ENCODE assay signal across 13 mouse cellular contexts in the genomic region with DNA sequence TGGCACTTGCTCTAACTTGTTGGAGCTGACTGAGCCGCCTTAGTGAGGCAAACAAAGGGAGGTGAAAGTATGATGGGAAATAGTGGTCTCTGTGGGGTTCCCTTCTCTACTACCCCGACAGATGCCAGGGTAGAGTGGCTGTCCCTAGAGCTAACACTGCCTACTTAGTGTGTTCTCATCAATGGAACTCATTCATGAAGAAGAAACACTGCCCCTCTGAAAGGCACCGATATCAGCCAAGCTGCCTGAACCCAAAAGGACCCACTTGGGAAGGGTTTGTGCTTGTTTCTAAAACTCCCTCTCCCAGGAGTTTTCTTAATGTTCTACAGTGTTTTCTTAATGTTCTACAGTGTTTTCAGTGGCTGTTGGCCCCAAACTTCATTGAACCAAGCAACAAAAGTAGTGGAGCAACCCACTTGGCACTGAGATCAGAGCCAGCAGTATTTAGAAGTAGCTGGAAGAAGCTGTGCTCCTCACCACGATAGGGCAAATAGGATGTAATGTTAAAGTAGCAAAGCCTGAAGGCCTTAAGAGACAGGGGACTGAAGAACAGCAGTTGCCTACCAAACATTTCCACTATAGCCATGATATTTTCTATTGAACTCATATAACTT. TPM values are rescaled to one million over a fixed set of nuclear protein-coding genes. Genes with fewer than 3 reads are reported as not detected.
DNase-seq lines count a peak whose midpoint lies in the region; ATAC-seq and TF ChIP-seq lines count a peak whose summit lies in the region.
"Had no signal": no experiment of that assay in that cellular context is flagged by ENCODE, and none has a peak within 500 bp of the region (broad histone marks: within the 10 kb centered on the region; RNA-seq: fewer than 3 reads in every experiment).

No protein-coding gene starts in this region.

- no peak for TF ChIP-seq CTCF in hindbrain, postnatal 0 days (IDR thresholded peaks at IDR 0.05; ENCODE audit: low read depth)

- no peak overlapping the region for H3K4me3 ChIP-seq in hindbrain, embryonic 14.5 days (replicated peaks; ENCODE audit: low read length)
- H3K4me3 ChIP-seq in hindbrain, embryonic 12.5 days: no peak overlapping the region
- no peak overlapping the region for H3K4me3 ChIP-seq in midbrain, embryonic 15.5 days
- H3K4me3 ChIP-seq in midbrain, embryonic 13.5 days (replicated peaks): no peak overlapping the region
- H3K4me3 ChIP-seq in hindbrain, postnatal 0 days (ENCODE audit: low read length): no peak overlapping the region
- H3K4me3 ChIP-seq: gastrocnemius, adult 2 months; intestine, embryonic 15.5 days; limb, embryonic 13.5 days had no signal

- no peak overlapping the region for H3K9ac ChIP-seq in hindbrain, embryonic 14.5 days
- H3K9ac ChIP-seq in hindbrain, embryonic 12.5 days: no peak overlapping the region
- H3K9ac ChIP-seq in midbrain, embryonic 15.5 days: no peak overlapping the region
- H3K9ac ChIP-seq in midbrain, embryonic 13.5 days (replicated peaks): no peak overlapping the region
- no peak overlapping the region for H3K9ac ChIP-seq in hindbrain, postnatal 0 days (replicated peaks; ENCODE audit: low read length)
- H3K9ac ChIP-seq: intestine, embryonic 15.5 days; limb, embryonic 13.5 days had no signal

- no peaks in the 10 kb centered on the region for H3K27me3 ChIP-seq in hindbrain, embryonic 14.5 days (ENCODE audit: control insufficient read depth, insufficient read depth, low read length)
- H3K27me3 ChIP-seq in hindbrain, embryonic 12.5 days: no peaks in the 10 kb centered on the region
- no peaks in the 10 kb centered on the region for H3K27me3 ChIP-seq in midbrain, embryonic 15.5 days (replicated peaks)
- H3K27me3 ChIP-seq in midbrain, embryonic 13.5 days: no peaks in the 10 kb centered on the region
- H3K27me3 ChIP-seq in hindbrain, postnatal 0 days (ENCODE audit: insufficient read depth, low read length): no peaks in the 10 kb centered on the region
- H3K27me3 ChIP-seq: intestine, embryonic 15.5 days; limb, embryonic 13.5 days had no signal

- WGBS in hindbrain, embryonic 14.5 days: 65% methylated on average over 4 of the region's 4 CpGs
- 66% methylated on average over 4 of the region's 4 CpGs for WGBS in hindbrain, embryonic 12.5 days
- 62% methylated on average over 4 of the region's 4 CpGs for WGBS in midbrain, embryonic 15.5 days
- WGBS in midbrain, embryonic 13.5 days: 79% methylated on average over 4 of the region's 4 CpGs
- 48% methylated on average over 4 of the region's 4 CpGs for WGBS in hindbrain, postnatal 0 days

- H3K4me2 ChIP-seq in hindbrain, embryonic 14.5 days (replicated peaks): no peak overlapping the region
- H3K4me2 ChIP-seq in hindbrain, embryonic 12.5 days (replicated peaks): no peak overlapping the region
- no peak overlapping the region for H3K4me2 ChIP-seq in midbrain, embryonic 15.5 days
- H3K4me2 ChIP-seq in midbrain, embryonic 13.5 days (replicated peaks): no peak overlapping the region
- H3K4me2 ChIP-seq in hindbrain, postnatal 0 days (ENCODE audit: low read depth, low read length): no peak overlapping the region
- H3K4me2 ChIP-seq: intestine, embryonic 15.5 days; limb, embryonic 13.5 days had no signal

- H3K27ac ChIP-seq in hindbrain, embryonic 14.5 days: no peak overlapping the region
- no peak overlapping the region for H3K27ac ChIP-seq in hindbrain, embryonic 12.5 days
- H3K27ac ChIP-seq in midbrain, embryonic 15.5 days: no peak overlapping the region
- H3K27ac ChIP-seq in midbrain, embryonic 13.5 days: no peak overlapping the region
- peak overlapping the region; percentile 51; the same call in 1 of the 2 replicates for H3K27ac ChIP-seq in hindbrain, postnatal 0 days
- H3K27ac ChIP-seq: gastrocnemius, adult 2 months; intestine, embryonic 15.5 days; limb, embryonic 13.5 days had no signal

- no peaks in the 10 kb centered on the region for H3K36me3 ChIP-seq in hindbrain, embryonic 14.5 days (replicated peaks; ENCODE audit: control insufficient read depth, insufficient read depth)
- no peaks in the 10 kb centered on the region for H3K36me3 ChIP-seq in hindbrain, embryonic 12.5 days
- no peaks in the 10 kb centered on the region for H3K36me3 ChIP-seq in midbrain, embryonic 15.5 days (replicated peaks)
- no peaks in the 10 kb centered on the region for H3K36me3 ChIP-seq in midbrain, embryonic 13.5 days
- H3K36me3 ChIP-seq in hindbrain, postnatal 0 days (ENCODE audit: insufficient read depth, low read length): no peaks in the 10 kb centered on the region
- H3K36me3 ChIP-seq: intestine, embryonic 15.5 days; limb, embryonic 13.5 days had no signal

- peak; percentile 73; the same call in 1 of the 2 replicates for ATAC-seq in hindbrain, embryonic 14.5 days (ENCODE audit: low FRiP score)
- no peak for ATAC-seq in hindbrain, embryonic 12.5 days (ENCODE audit: low FRiP score)
- 0 out of 2 replicates have a peak, but pooled peaks have one; percentile 45 for ATAC-seq in midbrain, embryonic 15.5 days (replicated peaks)
- no peak for ATAC-seq in midbrain, embryonic 13.5 days
- peak; percentile 88 for ATAC-seq in hindbrain, postnatal 0 days
- no peak for ATAC-seq in activated CD4-positive, CD25-positive, alpha-beta regulatory T cell, adult 4 months
- ATAC-seq: intestine, embryonic 15.5 days had no signal

- no peaks in the 10 kb centered on the region for H3K4me1 ChIP-seq in hindbrain, embryonic 14.5 days (replicated peaks; ENCODE audit: control insufficient read depth, insufficient read depth, low read length)
- 0 out of 2 replicates have a peak, but pooled peaks cover 3% of the 10 kb centered on the region for H3K4me1 ChIP-seq in hindbrain, embryonic 12.5 days
- H3K4me1 ChIP-seq in midbrain, embryonic 15.5 days: no peaks in the 10 kb centered on the region
- H3K4me1 ChIP-seq in midbrain, embryonic 13.5 days (replicated peaks): no peaks in the 10 kb centered on the region
- 0 out of 2 replicates have a peak, but pooled peaks cover 3% of the 10 kb centered on the region for H3K4me1 ChIP-seq in hindbrain, postnatal 0 days (ENCODE audit: insufficient read depth, low read length)
- H3K4me1 ChIP-seq: intestine, embryonic 15.5 days had no signal

- peak; percentile 33 for DNase-seq in adrenal gland, postnatal 10 days
- no peak for DNase-seq in adrenal gland, adult 8-10 months
- DNase-seq in hindbrain, embryonic 14.5 days (ENCODE audit: low spot score): no peak
- DNase-seq in hindbrain, postnatal 0 days (ENCODE audit: low spot score): peak; percentile 57
- DNase-seq: cerebellum, adult 11-12 months; gastrocnemius, adult 2 months; heart, adult 18-20 months had no signal

- no peaks in the 10 kb centered on the region for H3K9me3 ChIP-seq in hindbrain, embryonic 14.5 days (ENCODE audit: control insufficient read depth, low read length)
- H3K9me3 ChIP-seq in hindbrain, embryonic 12.5 days (replicated peaks): no peaks in the 10 kb centered on the region
- H3K9me3 ChIP-seq in midbrain, embryonic 15.5 days: no peaks in the 10 kb centered on the region
- H3K9me3 ChIP-seq in midbrain, embryonic 13.5 days: no peaks in the 10 kb centered on the region
- H3K9me3 ChIP-seq in hindbrain, postnatal 0 days (ENCODE audit: low read length): no peaks in the 10 kb centered on the region
- H3K9me3 ChIP-seq: intestine, embryonic 15.5 days; limb, embryonic 13.5 days had no signal

RNA-seq across cellular contexts. Expression of gene Gng12, which starts 36.1 kb away (rescaled TPM):
- total RNA-seq in adrenal gland, postnatal 10 days (2021): 10 to 100 TPM; 85.5 to 86.4 TPM
- 10 to 100 TPM; 53.7 to 69.5 (median 59.3) TPM for total RNA-seq in adrenal gland, adult 8-10 months (2022)
- 71.2 and 83.5 TPM in 2 replicates for polyA plus RNA-seq in hindbrain, embryonic 14.5 days (2014; fragmentation: Nextera tagmentation; extraction: Ambion mirVana)
- 44.1 and 48.7 TPM in 2 replicates for polyA plus RNA-seq in hindbrain, embryonic 12.5 days (2016; fragmentation: Nextera tagmentation; extraction: Ambion mirVana)
- 27.9 and 29.2 TPM in 2 replicates for polyA plus RNA-seq in midbrain, embryonic 15.5 days (2015; fragmentation: Nextera tagmentation; extraction: Ambion mirVana)
- 18.8 and 21.9 TPM in 2 replicates for polyA plus RNA-seq in midbrain, embryonic 13.5 days (2015; fragmentation: Nextera tagmentation; extraction: Ambion mirVana)
- total RNA-seq in hindbrain, postnatal 0 days (2014; rRNA removed): 43.5 and 55.2 TPM in 2 replicates
- 91.4 and 102 TPM in 2 replicates for polyA plus RNA-seq in hindbrain, postnatal 0 days (2015; fragmentation: Nextera tagmentation; extraction: Ambion mirVana)
- polyA plus RNA-seq in activated CD4-positive, CD25-positive, alpha-beta regulatory T cell, adult 4 months (2017; shearing (Covaris generic)): 10 to 100 TPM; 21.3 to 21.7 TPM

Comparison
In these comparisons a context has a peak if more than half of its experiments do, and no peak if none do; other contexts are left out.
1. DNase-seq: peak in adrenal gland, postnatal 10 days (single experiment) and hindbrain, postnatal 0 days (single experiment); none in adrenal gland, adult 8-10 months (single experiment) and hindbrain, embryonic 14.5 days (single experiment).
2. ATAC-seq: peak in hindbrain, embryonic 14.5 days (single experiment), midbrain, embryonic 15.5 days (single experiment) and hindbrain, postnatal 0 days (single experiment); none in hindbrain, embryonic 12.5 days (single experiment), midbrain, embryonic 13.5 days (single experiment) and activated CD4-positive, CD25-positive, alpha-beta regulatory T cell, adult 4 months (single experiment).